Mouse (Mus musculus): ENCODE measurements around the gene Sec16a. TPM values are rescaled to one million over a fixed set of nuclear protein-coding genes. Genes with fewer than 3 reads are reported as not detected.

The Sec16a gene
- polyA plus RNA-seq, 1 experiment from 2014 or later: 19.4 TPM

- Histone ChIP-seq H3K27me3 (ENCODE audit: control insufficient read depth, insufficient read depth, low read length) (no peaks in the 10 kb centered on the region), H3K4me3 (ENCODE audit: control insufficient read depth in 1 of 2, insufficient read depth in 1 of 2, low read depth in 1 of 2, low read length in 2 of 2) (no peak overlapping the region), H3K36me3 (ENCODE audit: control insufficient read depth, insufficient read depth, low read length) (peaks cover 99% of the 10 kb centered on the region), H3K9me3 (ENCODE audit: control insufficient read depth, low read length) (no peaks in the 10 kb centered on the region), H3K9ac (ENCODE audit: low read length) (no peak overlapping the region), H3K27ac (replicated peaks in 1 of 2; ENCODE audit: control insufficient read depth in 1 of 2, insufficient read depth in 1 of 2, low read depth in 2 of 2, low read length in 2 of 2) (no peak overlapping the region), H3K4me2 (ENCODE audit: low read length) (no peak overlapping the region), H3K4me1 (ENCODE audit: control insufficient read depth in 2 of 2, insufficient read depth in 2 of 2, low read length in 2 of 2) (no peaks in the 10 kb centered on the region)
- no peak for ATAC-seq (ENCODE audit: insufficient number of reproducible peaks, insufficient read depth, low FRiP score, low read depth)
Measured at GRCm38 (mm10) chr2:26417066-26417465, 27.9 kb downstream of the Sec16a start.

DNA sequence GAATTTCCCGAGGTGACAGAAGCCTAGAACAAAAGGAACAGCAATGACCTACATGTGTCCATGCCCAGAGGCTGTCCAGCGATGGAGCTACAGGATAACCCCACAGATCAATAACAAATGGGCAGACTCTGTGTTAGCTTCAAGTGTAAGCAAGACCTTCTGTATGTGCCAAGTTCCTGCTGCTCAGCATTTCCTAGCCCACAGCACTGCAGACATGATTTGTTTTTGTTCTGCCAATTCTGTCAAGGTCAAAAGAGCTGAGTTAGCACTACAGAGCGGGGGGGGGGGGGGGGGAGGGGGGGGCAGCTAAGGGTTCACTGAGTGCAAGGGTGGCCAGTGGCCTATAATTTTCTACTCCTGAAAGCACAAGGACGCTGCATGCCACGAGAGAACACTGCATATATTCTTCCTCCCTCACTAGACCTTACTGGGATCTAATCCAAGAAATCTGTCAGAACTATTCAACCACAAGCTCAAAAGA lies 34.0 kb downstream of the Sec16a start:
- Histone ChIP-seq H3K4me3 (ENCODE audit: control insufficient read depth in 1 of 2, insufficient read depth in 1 of 2, low read depth in 1 of 2, low read length in 2 of 2) (no peak overlapping the region), H3K27me3 (ENCODE audit: control insufficient read depth, insufficient read depth, low read length) (no peaks in the 10 kb centered on the region), H3K9me3 (ENCODE audit: control insufficient read depth, low read length) (no peaks in the 10 kb centered on the region), H3K9ac (ENCODE audit: low read length) (no peak overlapping the region), H3K4me2 (ENCODE audit: low read length) (no peak overlapping the region), H3K4me1 (ENCODE audit: control insufficient read depth in 2 of 2, insufficient read depth in 2 of 2, low read length in 2 of 2) (peaks cover 14 to 25% of the 10 kb centered on the region in 2 experiments; a peak in 3 of 4 replicates), H3K27ac (replicated peaks in 1 of 2; ENCODE audit: control insufficient read depth in 1 of 2, insufficient read depth in 1 of 2, low read depth in 2 of 2, low read length in 2 of 2) (no peak overlapping the region), H3K36me3 (ENCODE audit: control insufficient read depth, insufficient read depth, low read length) (peaks cover 69% of the 10 kb centered on the region)
- no peak for ATAC-seq (ENCODE audit: insufficient number of reproducible peaks, insufficient read depth, low FRiP score, low read depth)
- WGBS: 71% methylated on average over 4 of the region's 5 CpGs

DNA sequence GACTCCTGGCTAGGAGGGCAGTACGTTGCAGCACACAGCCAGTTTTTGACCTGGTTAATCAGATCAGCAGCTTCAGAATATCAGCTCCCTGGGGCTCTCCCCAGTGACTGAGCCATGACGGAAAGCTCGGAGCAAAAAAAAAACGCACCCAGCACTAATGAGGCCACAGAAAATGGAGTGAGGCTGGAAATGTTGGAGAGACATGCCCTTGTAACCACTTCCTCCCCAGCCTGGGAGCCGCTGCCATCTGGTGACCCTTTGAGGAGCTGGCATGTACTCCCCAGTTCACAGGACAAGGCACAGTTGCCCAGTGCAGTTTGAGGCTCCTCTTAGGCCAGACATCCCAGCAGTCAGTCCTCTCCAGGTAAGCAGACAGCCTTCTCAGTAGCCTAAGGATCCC lies 34.9 kb downstream of the Sec16a start:
- H3K4me2 ChIP-seq (ENCODE audit: low read length): no peak overlapping the region
- no peak overlapping the region for H3K9ac ChIP-seq (ENCODE audit: low read length)
- no peak overlapping the region for H3K27ac ChIP-seq (replicated peaks in 1 of 2; ENCODE audit: control insufficient read depth in 1 of 2, insufficient read depth in 1 of 2, low read depth in 2 of 2, low read length in 2 of 2)
- peaks cover 60% of the 10 kb centered on the region for H3K36me3 ChIP-seq (ENCODE audit: control insufficient read depth, insufficient read depth, low read length)
- no peaks in the 10 kb centered on the region for H3K9me3 ChIP-seq (ENCODE audit: control insufficient read depth, low read length)
- 57% methylated on average over 5 of the region's 5 CpGs for WGBS
- H3K4me1 ChIP-seq (ENCODE audit: control insufficient read depth in 2 of 2, insufficient read depth in 2 of 2, low read length in 2 of 2): peaks cover 14 to 28% of the 10 kb centered on the region in 2 experiments; a peak in 3 of 4 replicates
- no peak for ATAC-seq (ENCODE audit: insufficient number of reproducible peaks, insufficient read depth, low FRiP score, low read depth)
- H3K27me3 ChIP-seq (ENCODE audit: control insufficient read depth, insufficient read depth, low read length): no peaks in the 10 kb centered on the region
- H3K4me3 ChIP-seq (ENCODE audit: control insufficient read depth in 1 of 2, insufficient read depth in 1 of 2, low read depth in 1 of 2, low read length in 2 of 2): no peak overlapping the region

GRCm38 (mm10) chr2:26409362-26409761 lies 35.7 kb downstream of the Sec16a start:
- Histone ChIP-seq H3K4me1 (ENCODE audit: control insufficient read depth in 2 of 2, insufficient read depth in 2 of 2, low read length in 2 of 2) (peaks cover 14 to 28% of the 10 kb centered on the region in 2 experiments; a peak in 3 of 4 replicates), H3K9ac (ENCODE audit: low read length) (no peak overlapping the region), H3K36me3 (ENCODE audit: control insufficient read depth, insufficient read depth, low read length) (peaks cover 53% of the 10 kb centered on the region), H3K27me3 (ENCODE audit: control insufficient read depth, insufficient read depth, low read length) (no peaks in the 10 kb centered on the region), H3K9me3 (ENCODE audit: control insufficient read depth, low read length) (no peaks in the 10 kb centered on the region), H3K27ac (replicated peaks in 1 of 2; ENCODE audit: control insufficient read depth in 1 of 2, insufficient read depth in 1 of 2, low read depth in 2 of 2, low read length in 2 of 2) (no peak overlapping the region), H3K4me3 (ENCODE audit: control insufficient read depth in 1 of 2, insufficient read depth in 1 of 2, low read depth in 1 of 2, low read length in 2 of 2) (peak overlapping the region in 1 of 2 experiments; percentile 94; a peak in 1 of 4 replicates), H3K4me2 (ENCODE audit: low read length) (peak overlapping the region; percentile 95)
- ATAC-seq (ENCODE audit: insufficient number of reproducible peaks, insufficient read depth, low FRiP score, low read depth): no peak
- WGBS: 60% methylated on average over 3 of the region's 3 CpGs

GRCm38 (mm10) chr2:26408515-26409356 lies 36.3 kb downstream of the Sec16a start, which contains the start of gene Inpp5e:
Gene Inpp5e, minus strand, starts transcription at chr2:26409203.
- no peaks in the 10 kb centered on the region for H3K9me3 ChIP-seq (ENCODE audit: control insufficient read depth, low read length)
- peak within 1 kb of the TSS; percentile 95 for H3K4me2 ChIP-seq (ENCODE audit: low read length)
- H3K36me3 ChIP-seq (ENCODE audit: control insufficient read depth, insufficient read depth, low read length): peaks cover 47% of the 10 kb centered on the region
- H3K4me3 ChIP-seq (ENCODE audit: control insufficient read depth in 1 of 2, insufficient read depth in 1 of 2, low read depth in 1 of 2, low read length in 2 of 2): peak within 1 kb of the TSS; percentile 94 to 98
- H3K4me1 ChIP-seq (ENCODE audit: control insufficient read depth in 2 of 2, insufficient read depth in 2 of 2, low read length in 2 of 2): peaks cover 14 to 28% of the 10 kb centered on the region in 2 experiments; a peak in 3 of 4 replicates
- no peaks in the 10 kb centered on the region for H3K27me3 ChIP-seq (ENCODE audit: control insufficient read depth, insufficient read depth, low read length)
- H3K9ac ChIP-seq (ENCODE audit: low read length): peak within 1 kb of the TSS; percentile 97
- H3K27ac ChIP-seq (replicated peaks in 1 of 2; ENCODE audit: control insufficient read depth in 1 of 2, insufficient read depth in 1 of 2, low read depth in 2 of 2, low read length in 2 of 2): peak within 1 kb of the TSS; percentile 46 to 83
- under 1% methylated on average over 57 of the region's 57 CpGs for WGBS
- ATAC-seq (ENCODE audit: insufficient number of reproducible peaks, insufficient read depth, low FRiP score, low read depth): peak; percentile 91

- Histone ChIP-seq H3K4me1 (ENCODE audit: control insufficient read depth in 2 of 2, insufficient read depth in 2 of 2, low read length in 2 of 2) (peaks cover 12 to 27% of the 10 kb centered on the region in 2 experiments; a peak in 3 of 4 replicates), H3K4me3 (ENCODE audit: control insufficient read depth in 1 of 2, insufficient read depth in 1 of 2, low read depth in 1 of 2, low read length in 2 of 2) (no peak overlapping the region), H3K27me3 (ENCODE audit: control insufficient read depth, insufficient read depth, low read length) (no peaks in the 10 kb centered on the region), H3K9me3 (ENCODE audit: control insufficient read depth, low read length) (no peaks in the 10 kb centered on the region), H3K9ac (ENCODE audit: low read length) (no peak overlapping the region), H3K36me3 (ENCODE audit: control insufficient read depth, insufficient read depth, low read length) (peaks cover 45% of the 10 kb centered on the region), H3K27ac (replicated peaks in 1 of 2; ENCODE audit: control insufficient read depth in 1 of 2, insufficient read depth in 1 of 2, low read depth in 2 of 2, low read length in 2 of 2) (no peak overlapping the region), H3K4me2 (ENCODE audit: low read length) (no peak overlapping the region)
- ATAC-seq (ENCODE audit: insufficient number of reproducible peaks, insufficient read depth, low FRiP score, low read depth): no peak
- 69% methylated on average over 8 of the region's 8 CpGs for WGBS
Measured at GRCm38 (mm10) chr2:26403306-26403705, 41.7 kb downstream of the Sec16a start.

GRCm38 (mm10) chr2:26402265-26402664 lies 42.8 kb downstream of the Sec16a start:
- Histone ChIP-seq H3K9me3 (ENCODE audit: control insufficient read depth, low read length) (no peaks in the 10 kb centered on the region), H3K27me3 (ENCODE audit: control insufficient read depth, insufficient read depth, low read length) (no peaks in the 10 kb centered on the region), H3K36me3 (ENCODE audit: control insufficient read depth, insufficient read depth, low read length) (peaks cover 55% of the 10 kb centered on the region), H3K4me3 (ENCODE audit: control insufficient read depth in 1 of 2, insufficient read depth in 1 of 2, low read depth in 1 of 2, low read length in 2 of 2) (no peak overlapping the region), H3K4me1 (ENCODE audit: control insufficient read depth in 2 of 2, insufficient read depth in 2 of 2, low read length in 2 of 2) (peaks cover 6 to 16% of the 10 kb centered on the region in 2 experiments; a peak in 3 of 4 replicates), H3K9ac (ENCODE audit: low read length) (no peak overlapping the region), H3K27ac (replicated peaks in 1 of 2; ENCODE audit: control insufficient read depth in 1 of 2, insufficient read depth in 1 of 2, low read depth in 2 of 2, low read length in 2 of 2) (no peak overlapping the region), H3K4me2 (ENCODE audit: low read length) (no peak overlapping the region)
- ATAC-seq (ENCODE audit: insufficient number of reproducible peaks, insufficient read depth, low FRiP score, low read depth): no peak
- 82% methylated on average over 1 of the region's 1 CpGs for WGBS

Measured in heart, embryonic 14.5 days (tissue).